Mouse (Mus musculus) kidney, adult 2 months (tissue): Measurements from ENCODE around the gene Dhdh. TPM values are rescaled to one million over a fixed set of nuclear protein-coding genes. Genes with fewer than 3 reads are reported as not detected.
"Not testable (repeated sequence)": the region's sequence is repeated elsewhere in the genome, so short reads cannot be mapped to it uniquely, and the experiment has no call there.

ENCODE experiments used
- DNase-seq: peaks from one replicate; pipeline ENCODE4 v3.0.0; 2021
- H3K27ac ChIP-seq: fragments of 200-500 bp; 2 replicates; pipeline ENCODE4 v1.5.1; 2012; ENCODE audit warnings: low read depth, low read length, control low read depth, inconsistent platforms; ENCODE audit not compliant: insufficient read depth
- H3K27me3 ChIP-seq: fragments of 200-500 bp; replicated peaks from 2 replicates; pipeline ENCODE4 v1.6.1; 2012; ENCODE audit warnings: mild to moderate bottlenecking, moderate library complexity, low read length, inconsistent platforms; ENCODE audit not compliant: control insufficient read depth, insufficient read depth
- H3K36me3 ChIP-seq: fragments of 200-500 bp; 2 replicates; pipeline ENCODE4 v1.6.1; 2012; ENCODE audit warnings: mild to moderate bottlenecking, moderate library complexity, low read length, inconsistent platforms; ENCODE audit not compliant: control insufficient read depth, insufficient read depth
- H3K4me1 ChIP-seq: fragments of 200-500 bp; 2 replicates; pipeline ENCODE4 v1.6.1; 2011; ENCODE audit warnings: low read length; ENCODE audit not compliant: control insufficient read depth, insufficient read depth
- H3K4me3 ChIP-seq: fragments of 200-500 bp; 2 replicates; pipeline ENCODE4 v1.5.1; 2011; ENCODE audit warnings: mild to moderate bottlenecking, low read depth, low read length, control low read depth; ENCODE audit not compliant: insufficient read depth
- CTCF ChIP-seq: fragments of 200-500 bp; conservative IDR thresholded peaks from 2 replicates; pipeline ENCODE4 v1.5.1; 2011; ENCODE audit warnings: low read depth, mild to moderate bottlenecking, control low read depth, low read length, moderate library complexity, mixed read lengths; ENCODE audit not compliant: insufficient read depth, insufficient read length
- POLR2A ChIP-seq: fragments of 200-500 bp; IDR thresholded peaks from one replicate; pipeline ENCODE4 v1.6.1; 2011; ENCODE audit warnings: low read depth, low read length, control low read depth
- whole genome bisulfite sequencing: fragments of 180-500 bp; shearing (Covaris S2); methylation state at CpG from one replicate; pipeline ENCODE4 v1.1.7; 2018; 5-methylcytosine and 5-hydroxymethylcytosine counted together
- polyA plus RNA-seq: library from polyadenylated mRNA; depleted of rRNA; stranded (reverse); fragments of >200 nt; gene quantifications from 2 replicates; pipeline ENCODE4 v1.2.3, GENCODE M21; 2012

The Dhdh gene
- polyA plus RNA-seq, 1 experiment = 6.0 TPM

DNA sequence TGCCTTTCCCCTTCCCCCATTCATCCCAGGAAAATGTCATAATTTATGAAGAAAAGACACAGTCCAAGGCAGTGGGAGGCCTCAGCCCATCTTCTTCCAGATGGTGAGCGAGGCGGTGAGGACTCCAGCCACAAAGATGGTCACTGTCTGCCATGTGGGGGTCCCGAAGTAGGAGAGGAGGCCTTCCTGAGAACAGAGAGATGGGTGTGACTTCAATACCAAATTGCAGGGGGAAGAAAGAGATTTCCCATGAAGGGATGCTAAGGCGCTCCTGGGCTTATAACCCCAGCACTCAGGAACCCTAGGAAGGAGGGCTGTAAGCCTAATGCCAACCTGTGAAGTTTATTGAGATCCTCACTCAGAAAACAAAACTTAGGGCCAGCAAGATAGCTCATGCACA lies 26.8 kb downstream of the Dhdh start:
- peaks cover 23% of the 10 kb centered on the region for H3K4me1 ChIP-seq
- H3K27me3 ChIP-seq = no peaks in the 10 kb centered on the region
- no peak overlapping the region for H3K4me3 ChIP-seq
- 84% methylated on average over 4 of the region's 4 CpGs for WGBS
- peaks cover 11% of the 10 kb centered on the region for H3K36me3 ChIP-seq
- no peak for DNase-seq
- no peak for TF ChIP-seq POLR2A
- no peak for TF ChIP-seq CTCF
- H3K27ac ChIP-seq = peak overlapping the region; percentile 60; the same call in 1 of the 2 replicates

DNA sequence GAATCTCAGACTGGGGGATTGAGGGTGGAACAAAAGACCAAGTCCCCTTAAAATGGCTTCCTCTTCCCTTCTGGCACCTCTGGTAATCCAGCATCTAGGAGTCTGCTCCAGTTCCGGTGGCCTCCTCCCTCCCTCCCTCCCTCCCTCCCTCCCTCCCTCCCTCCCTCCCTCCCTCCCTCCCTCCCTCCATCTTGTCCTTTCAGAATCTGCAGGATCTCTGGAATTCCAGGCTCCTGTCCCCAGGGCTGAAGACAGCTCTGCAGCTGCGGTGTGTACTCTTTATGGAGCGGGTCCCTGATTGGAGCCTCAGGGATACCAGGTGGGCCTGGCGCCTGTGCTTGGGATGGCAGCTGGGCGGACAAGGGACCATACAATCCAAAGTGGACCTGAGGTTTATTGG lies 27.3 kb downstream of the Dhdh start:
- peak overlapping the region; percentile 19; the same call in 1 of the 2 replicates for H3K4me3 ChIP-seq
- no peak for DNase-seq
- 45% methylated on average over 5 of the region's 5 CpGs for WGBS
- TF ChIP-seq POLR2A (no peak), CTCF (no peak)
- H3K36me3 ChIP-seq = peaks cover 11% of the 10 kb centered on the region
- peak overlapping the region; percentile 95 for H3K27ac ChIP-seq
- H3K27me3 ChIP-seq = no peaks in the 10 kb centered on the region
- peaks cover 26% of the 10 kb centered on the region for H3K4me1 ChIP-seq

DNA sequence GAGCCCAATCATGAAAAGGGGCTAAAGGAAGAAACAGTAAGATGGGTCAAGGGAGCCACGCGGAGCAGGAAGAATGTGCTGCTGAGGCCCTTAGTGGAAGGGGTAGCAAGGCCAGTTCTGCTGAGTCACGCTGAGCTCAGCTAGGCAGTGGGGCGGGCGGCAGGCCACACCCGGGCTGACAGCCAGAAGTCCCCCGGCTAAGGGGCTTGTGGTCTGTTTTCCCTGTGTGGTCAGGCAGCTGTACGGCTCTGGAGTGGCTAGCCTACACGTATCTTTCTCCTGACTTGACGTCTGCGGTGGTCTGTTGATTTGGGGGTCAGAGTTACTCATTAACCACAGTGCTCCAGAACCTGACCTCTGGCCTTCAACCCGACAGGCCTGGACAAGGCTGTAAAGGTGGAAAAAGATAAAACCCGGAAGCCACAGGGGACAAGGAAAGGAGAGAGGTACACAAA lies 27.7 kb downstream of the Dhdh start:
- H3K27me3 ChIP-seq = no peaks in the 10 kb centered on the region
- peak overlapping the region; percentile 19 for H3K4me3 ChIP-seq
- peak overlapping the region; percentile 95 for H3K27ac ChIP-seq
- 7% methylated on average over 13 of the region's 13 CpGs for WGBS
- peak; percentile 80 for DNase-seq
- H3K4me1 ChIP-seq = peaks cover 24% of the 10 kb centered on the region
- TF ChIP-seq POLR2A (no peak), CTCF (no peak)
- peaks cover 11% of the 10 kb centered on the region for H3K36me3 ChIP-seq

DNA sequence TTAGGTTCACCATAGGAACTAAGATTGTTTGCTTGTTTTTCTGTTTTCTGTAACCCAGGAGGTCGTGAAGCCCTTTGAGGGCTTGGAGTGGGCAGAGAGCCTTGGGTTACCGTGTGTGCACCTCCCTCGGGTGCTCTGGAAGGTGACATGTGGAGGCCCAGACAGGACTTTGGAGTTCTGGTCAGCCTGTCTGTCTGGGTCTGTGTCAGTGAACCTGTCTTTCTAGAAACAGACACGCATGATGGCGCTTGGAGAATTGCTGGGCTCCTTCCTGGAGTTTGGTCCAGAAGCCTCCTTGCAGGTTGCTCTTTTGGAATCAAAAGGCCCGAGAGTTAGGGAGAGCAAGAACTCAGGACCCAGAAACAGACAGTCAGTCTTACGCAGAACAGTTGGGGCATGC lies 28.2 kb downstream of the Dhdh start:
- 28% methylated on average over 7 of the region's 7 CpGs for WGBS
- Histone ChIP-seq H3K4me1 (peaks cover 19% of the 10 kb centered on the region), H3K36me3 (peaks cover 11% of the 10 kb centered on the region), H3K27me3 (no peaks in the 10 kb centered on the region), H3K4me3 (peak overlapping the region; percentile 49; the same call in 1 of the 2 replicates), H3K27ac (peak overlapping the region; percentile 95)
- peak; percentile 90 for DNase-seq
- TF ChIP-seq CTCF = no peak
- no peak for TF ChIP-seq POLR2A

DNA sequence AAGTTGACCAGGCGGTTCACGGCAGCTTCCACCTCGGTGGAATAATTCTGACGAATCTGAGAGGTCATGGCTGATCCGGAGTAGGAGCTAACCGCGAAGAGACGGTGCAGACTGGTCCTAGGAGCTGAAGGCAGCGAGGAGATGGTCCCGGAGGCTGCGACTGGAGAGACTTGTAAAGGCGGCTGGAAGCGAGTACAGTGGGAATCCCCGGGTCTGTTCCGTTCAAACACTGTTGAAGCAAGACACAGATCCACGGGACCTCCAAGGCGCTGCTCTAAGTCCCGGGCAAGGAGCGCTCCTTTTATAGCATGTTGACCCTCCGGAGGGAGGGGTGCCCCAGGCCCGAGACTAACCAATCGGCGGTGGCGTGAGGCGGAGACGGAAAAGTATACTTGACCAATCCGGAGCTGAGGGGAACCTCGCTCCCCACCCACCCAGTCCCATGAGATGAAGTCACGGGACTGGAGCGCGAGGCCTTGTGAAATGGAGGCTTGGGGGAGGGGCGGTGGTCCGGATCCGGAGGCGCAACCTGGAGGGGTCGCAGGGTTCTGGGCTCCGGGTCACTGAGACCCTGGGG lies 29.0 kb downstream of the Dhdh start, which contains the start of gene Ftl1:
TSS of gene Ftl1 (minus strand) at position 321 of the 577 bp plus-strand sequence.
- H3K4me1 ChIP-seq = peaks cover 19% of the 10 kb centered on the region
- not testable (repeated sequence) for H3K27me3 ChIP-seq
- peak; percentile 89 for TF ChIP-seq POLR2A
- H3K36me3 ChIP-seq = peaks cover 11% of the 10 kb centered on the region
- WGBS = under 1% methylated on average over 32 of the region's 37 CpGs
- H3K27ac ChIP-seq = peak within 1 kb of the TSS; percentile 95
- H3K4me3 ChIP-seq = peak within 1 kb of the TSS; percentile 82
- peak; percentile 99 for DNase-seq

DNA sequence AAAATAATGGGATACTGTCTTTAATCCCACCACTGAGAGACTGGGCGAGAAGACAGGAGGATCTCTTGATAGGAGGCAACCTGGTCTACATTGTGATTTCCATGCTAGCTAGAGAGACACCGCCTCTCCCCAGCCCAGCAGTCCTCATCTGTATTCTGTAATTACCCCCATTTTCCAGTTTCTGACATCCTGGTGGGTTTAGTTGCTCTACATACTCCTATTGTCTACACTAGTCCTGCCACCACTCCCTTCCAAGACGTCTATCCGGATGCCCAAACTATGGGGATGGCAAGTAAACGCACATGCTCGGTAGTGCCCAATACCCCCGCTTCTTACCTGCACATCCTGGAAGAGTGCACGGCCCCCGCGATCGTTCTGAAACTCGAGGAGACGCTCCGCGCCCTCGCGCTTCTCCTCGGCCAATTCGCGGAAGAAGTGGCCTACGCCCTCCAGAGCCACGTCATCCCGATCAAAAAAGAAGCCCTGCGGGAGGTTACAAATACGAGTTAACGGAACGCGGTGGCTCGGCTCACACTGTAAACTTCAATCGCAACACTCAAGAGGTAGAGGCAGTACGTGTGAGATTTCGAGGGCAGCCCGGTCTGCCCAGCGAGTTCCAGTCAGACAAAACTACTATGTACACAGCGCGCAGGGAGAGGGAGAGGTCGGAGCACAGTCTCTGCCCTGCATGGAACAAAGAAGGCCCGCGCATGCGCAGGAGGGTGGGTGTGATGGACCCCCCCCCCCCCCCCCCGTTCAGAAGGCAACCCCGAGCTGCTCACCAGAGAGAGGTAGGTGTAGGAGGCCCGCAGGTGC lies 29.6 kb downstream of the Dhdh start:
- Histone ChIP-seq H3K27ac (peak overlapping the region; percentile 83), H3K27me3 (no peaks in the 10 kb centered on the region), H3K36me3 (peaks cover 11% of the 10 kb centered on the region), H3K4me3 (peak overlapping the region; percentile 82), H3K4me1 (peaks cover 19% of the 10 kb centered on the region)
- TF ChIP-seq POLR2A (peak; percentile 26), CTCF (no peak)
- WGBS = under 1% methylated on average over 43 of the region's 43 CpGs
- DNase-seq = peak; percentile 80
